Mouse (Mus musculus): ENCODE measurements around the gene Ppfibp1.

DNA sequence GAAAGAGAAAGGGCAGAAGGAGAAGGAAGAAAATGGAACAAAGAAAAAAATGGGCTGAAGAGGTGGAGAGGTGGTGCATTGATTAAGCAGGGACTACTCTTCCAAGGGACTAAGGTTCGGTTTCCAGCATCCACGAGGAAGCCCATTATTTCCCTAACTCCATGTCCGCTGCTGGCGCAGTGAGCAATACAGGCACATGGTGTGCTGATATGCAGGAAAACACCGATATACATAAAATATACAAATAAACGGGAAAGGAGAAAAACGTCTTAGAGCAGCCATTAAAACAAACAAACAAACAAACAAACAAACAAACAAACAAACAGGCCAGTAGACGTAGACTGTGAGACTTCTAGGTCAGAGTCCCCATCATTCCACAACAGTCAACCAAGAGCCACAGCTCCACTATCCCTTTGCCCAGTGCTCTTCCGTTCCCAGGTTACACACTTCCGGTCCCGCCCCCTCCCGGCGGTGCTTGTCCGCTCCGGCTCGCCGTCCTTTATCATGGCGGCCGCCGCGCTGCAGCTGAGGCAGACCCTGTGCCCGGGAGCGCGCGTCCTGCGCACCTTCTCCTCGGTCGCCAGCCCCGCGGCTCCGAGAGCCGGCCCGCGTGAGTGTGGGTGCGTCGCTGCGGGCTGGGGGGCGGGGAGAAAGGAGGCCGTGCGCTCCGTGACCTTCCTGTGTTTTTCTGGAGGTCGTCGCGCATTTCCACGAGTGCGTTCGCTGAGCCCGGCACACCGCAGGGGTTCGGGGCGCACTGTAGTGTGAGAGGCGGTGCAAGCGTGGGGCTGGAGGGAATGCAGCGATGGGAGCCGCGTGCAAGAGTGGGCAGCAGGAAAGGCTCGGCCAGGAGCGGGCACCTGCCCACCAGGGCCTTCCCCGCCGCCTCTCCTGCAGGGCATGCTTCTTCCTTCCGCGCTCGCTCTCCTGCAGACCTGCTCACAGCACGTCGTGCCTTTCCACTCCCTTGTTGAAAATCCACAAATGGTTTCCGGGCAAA is 154.3 kb downstream of the Ppfibp1 start, which contains the start of gene Mrps35:
- TF ChIP-seq EP300 (IDR thresholded peaks at IDR 0.05; ENCODE audit: insufficient read depth, low read depth, low read length) (peak; percentile 53; the same call in 1 of the 2 replicates), CTCF (IDR thresholded peaks at IDR 0.05) (0 out of 2 replicates have a peak, but pooled peaks have one; percentile 8)

All from heart, adult 2 months (tissue).